Mouse (Mus musculus) forebrain, embryonic 15.5 days (tissue): Measurements from ENCODE around the gene Ahr. TPM values are rescaled to one million over a fixed set of nuclear protein-coding genes. Genes with fewer than 3 reads are reported as not detected.

Experiments
- ATAC-seq: fragments of 200-750 bp; cut with Nextera tagmentation; replicated peaks from 2 replicates; pipeline ENCODE4 v1.8.0; 2017; ENCODE audit warnings: mild to moderate bottlenecking, moderate TSS enrichment, moderate library complexity
- H3K27ac ChIP-seq: fragments of 300-500 bp; sonication (generic); replicated peaks from 2 replicates; pipeline ENCODE4 v1.5.1; 2015; ENCODE audit warnings: mild to moderate bottlenecking, inconsistent platforms
- H3K27me3 ChIP-seq: fragments of 300-500 bp; sonication (generic); 2 replicates; pipeline ENCODE4 v1.6.1; 2015; ENCODE audit warnings: inconsistent platforms
- H3K36me3 ChIP-seq: fragments of 300-500 bp; sonication (generic); 2 replicates; pipeline ENCODE4 v1.6.1; 2015; ENCODE audit warnings: mild to moderate bottlenecking, inconsistent platforms
- H3K4me1 ChIP-seq: fragments of 300-500 bp; sonication (generic); 2 replicates; pipeline ENCODE4 v1.6.1; 2015; ENCODE audit warnings: inconsistent platforms
- H3K4me2 ChIP-seq: fragments of 300-500 bp; sonication (generic); replicated peaks from 2 replicates; pipeline ENCODE4 v1.6.1; 2015; ENCODE audit warnings: mild to moderate bottlenecking, inconsistent platforms
- H3K4me3 ChIP-seq: fragments of 300-500 bp; sonication (generic); 2 replicates; pipeline ENCODE4 v1.5.1; 2015; ENCODE audit warnings: mild to moderate bottlenecking, inconsistent platforms
- H3K9ac ChIP-seq: fragments of 300-500 bp; sonication (generic); replicated peaks from 2 replicates; pipeline ENCODE4 v1.6.1; 2015; ENCODE audit warnings: mild to moderate bottlenecking, inconsistent platforms
- H3K9me3 ChIP-seq: fragments of 300-500 bp; sonication (generic); 2 replicates; pipeline ENCODE4 v1.6.1; 2016; ENCODE audit warnings: inconsistent platforms
- WGBS: fragments of 180-500 bp; shearing (Covaris S2); methylation state at CpG from one replicate; pipeline ENCODE4 v1.1.7; 2015; ENCODE audit warnings: mixed read lengths; 5-methylcytosine and 5-hydroxymethylcytosine counted together
- polyA plus RNA-seq: library from polyadenylated mRNA; unstranded; fragments of >200 nt; fragmentation: Nextera tagmentation; extraction: Ambion mirVana; gene quantifications from 2 replicates; pipeline ENCODE4 v1.2.1, GENCODE M21; 2015

Gene Ahr
- polyA plus RNA-seq, result 1.6 and 1.7 TPM in 2 replicates

DNA sequence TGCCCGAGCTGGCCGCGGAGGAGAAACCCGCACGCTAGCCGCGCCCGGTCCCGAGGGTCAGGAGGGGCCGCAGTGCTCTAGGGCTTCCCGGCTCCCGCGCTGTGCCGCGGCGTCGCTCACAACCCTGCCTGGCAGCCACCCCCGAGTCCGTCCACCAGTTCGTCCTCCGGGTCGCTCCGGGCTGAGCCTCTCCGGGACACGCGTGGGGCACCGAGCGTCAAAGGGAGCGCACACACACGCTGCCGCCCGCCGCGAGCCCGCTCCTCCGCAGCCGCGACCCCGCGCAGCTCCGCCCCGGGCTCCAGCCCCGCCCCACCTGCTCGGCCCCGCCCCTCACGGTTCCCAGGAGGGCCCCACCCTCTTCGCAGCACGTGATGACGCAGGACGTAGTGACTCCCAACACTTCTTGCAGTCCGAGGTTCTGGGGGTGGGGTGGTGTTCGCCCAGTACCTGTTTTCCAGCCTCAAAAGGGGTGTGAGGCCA, at the start of gene Ahr:
Gene Ahr (minus strand): TSS at position 285 of the 483 bp plus-strand sequence.
- WGBS, result under 1% methylated on average over 46 of the region's 52 CpGs
- Histone ChIP-seq H3K9ac (peak within 1 kb of the TSS; percentile 61), H3K4me2 (peak within 1 kb of the TSS; percentile 85), H3K4me1 (peaks cover 8% of the 10 kb centered on the region), H3K27me3 (no peaks in the 10 kb centered on the region), H3K27ac (no peak within 1 kb of the TSS), H3K9me3 (no peaks in the 10 kb centered on the region), H3K4me3 (peak within 1 kb of the TSS; percentile 73), H3K36me3 (no peaks in the 10 kb centered on the region)
- ATAC-seq, result peak; percentile 99

- Histone ChIP-seq H3K36me3 (no peaks in the 10 kb centered on the region), H3K9ac (no peak overlapping the region), H3K4me2 (no peak overlapping the region), H3K27me3 (no peaks in the 10 kb centered on the region), H3K27ac (no peak overlapping the region), H3K4me3 (no peak overlapping the region), H3K4me1 (no peaks in the 10 kb centered on the region), H3K9me3 (no peaks in the 10 kb centered on the region)
- WGBS, result 84% methylated on average over 4 of the region's 4 CpGs
- ATAC-seq, result no peak
These were observed 44.0 kb upstream of the Ahr start for GRCm38 (mm10) chr12:35578826-35579225.

DNA sequence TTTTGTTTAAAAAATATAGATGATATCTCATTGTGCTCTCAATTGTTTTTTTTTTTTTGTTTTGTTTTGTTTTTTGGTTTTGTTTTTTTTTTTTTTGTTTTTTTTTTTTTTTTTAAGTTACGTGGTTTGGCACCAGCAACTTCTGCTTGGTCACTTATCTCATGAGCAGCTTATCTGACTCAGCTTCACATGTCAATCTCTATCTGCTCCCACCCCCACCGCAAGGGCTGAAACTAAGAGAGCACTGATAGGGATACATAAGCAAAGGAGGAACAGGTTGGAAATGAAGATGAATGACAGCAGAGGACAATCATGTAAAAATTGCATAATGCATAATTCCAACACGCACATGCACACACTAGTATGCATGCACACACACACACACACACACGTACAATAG, 41.3 kb upstream of the Ahr start:
- WGBS, result 93% methylated on average over 4 of the region's 4 CpGs
- H3K4me2 ChIP-seq, result no peak overlapping the region
- H3K9me3 ChIP-seq, result no peaks in the 10 kb centered on the region
- no peak for ATAC-seq
- no peaks in the 10 kb centered on the region for H3K27me3 ChIP-seq
- no peak overlapping the region for H3K9ac ChIP-seq
- H3K27ac ChIP-seq, result no peak overlapping the region
- H3K36me3 ChIP-seq, result no peaks in the 10 kb centered on the region
- H3K4me1 ChIP-seq, result no peaks in the 10 kb centered on the region
- no peak overlapping the region for H3K4me3 ChIP-seq

DNA sequence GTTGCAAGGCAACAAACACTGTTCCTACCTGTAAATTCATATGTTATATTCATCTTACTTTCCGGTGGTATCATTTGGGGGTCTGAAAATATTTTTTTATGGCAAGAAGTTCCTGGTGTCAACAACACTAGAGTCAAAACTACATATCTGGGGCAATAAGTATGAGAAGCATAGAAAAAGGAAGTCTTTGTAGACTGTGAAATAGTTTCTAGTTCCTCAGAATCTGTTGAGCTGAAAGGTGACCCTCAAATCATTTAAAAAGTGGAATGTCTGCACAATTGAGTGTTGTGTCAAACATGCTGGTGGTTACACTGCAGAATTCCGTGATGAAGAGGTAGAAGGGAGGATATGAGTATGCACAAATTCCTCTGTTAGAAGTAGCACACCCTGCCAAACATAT, 38.9 kb upstream of the Ahr start:
- Histone ChIP-seq H3K27ac (no peak overlapping the region), H3K36me3 (no peaks in the 10 kb centered on the region), H3K27me3 (no peaks in the 10 kb centered on the region), H3K4me1 (no peaks in the 10 kb centered on the region), H3K4me3 (no peak overlapping the region), H3K4me2 (no peak overlapping the region), H3K9ac (no peak overlapping the region), H3K9me3 (no peaks in the 10 kb centered on the region)
- WGBS, result 89% methylated on average over 2 of the region's 2 CpGs
- ATAC-seq, result no peak

- no peak for ATAC-seq
- H3K9ac ChIP-seq, result no peak overlapping the region
- 87% methylated on average over 3 of the region's 3 CpGs for WGBS
- no peaks in the 10 kb centered on the region for H3K4me1 ChIP-seq
- no peaks in the 10 kb centered on the region for H3K36me3 ChIP-seq
- no peaks in the 10 kb centered on the region for H3K9me3 ChIP-seq
- H3K27ac ChIP-seq, result no peak overlapping the region
- no peak overlapping the region for H3K4me3 ChIP-seq
- H3K4me2 ChIP-seq, result no peak overlapping the region
- no peaks in the 10 kb centered on the region for H3K27me3 ChIP-seq
These were observed 28.0 kb upstream of the Ahr start for GRCm38 (mm10) chr12:35562826-35563225.

- Histone ChIP-seq H3K27ac (no peak overlapping the region), H3K4me3 (no peak overlapping the region), H3K36me3 (no peaks in the 10 kb centered on the region), H3K9me3 (no peaks in the 10 kb centered on the region), H3K4me2 (no peak overlapping the region), H3K9ac (no peak overlapping the region), H3K27me3 (no peaks in the 10 kb centered on the region), H3K4me1 (no peaks in the 10 kb centered on the region)
- 83% methylated on average over 2 of the region's 2 CpGs for WGBS
- no peak for ATAC-seq
These were observed 24.0 kb upstream of the Ahr start for GRCm38 (mm10) chr12:35558868-35559267.

- Histone ChIP-seq H3K9me3 (no peaks in the 10 kb centered on the region), H3K36me3 (no peaks in the 10 kb centered on the region), H3K27ac (no peak overlapping the region), H3K4me2 (no peak overlapping the region), H3K27me3 (no peaks in the 10 kb centered on the region), H3K4me3 (no peak overlapping the region), H3K9ac (no peak overlapping the region), H3K4me1 (no peaks in the 10 kb centered on the region)
- ATAC-seq, result no peak
- 62% methylated on average over 6 of the region's 6 CpGs for whole genome bisulfite sequencing
These were observed 21.1 kb upstream of the Ahr start for GRCm38 (mm10) chr12:35555925-35556324.

DNA sequence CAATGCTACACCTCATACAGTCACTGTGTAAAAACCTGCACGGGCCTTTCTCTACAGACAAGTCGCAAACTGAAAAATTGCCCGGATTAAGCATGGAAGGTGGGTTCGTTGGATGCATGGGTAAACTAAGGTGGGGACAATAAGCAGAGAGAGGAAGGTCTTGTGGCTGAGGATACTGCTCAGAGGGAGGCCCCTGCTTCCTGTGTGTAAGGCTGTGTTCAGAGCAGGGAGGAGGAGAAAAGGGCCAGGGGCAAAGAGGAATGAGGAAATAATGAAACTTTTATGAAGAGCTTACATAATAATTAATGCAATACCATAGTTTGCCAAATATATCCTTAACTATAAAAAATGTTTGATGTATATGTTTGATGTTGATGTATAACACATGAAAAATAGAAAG, 19.5 kb upstream of the Ahr start:
- Histone ChIP-seq H3K9me3 (no peaks in the 10 kb centered on the region), H3K27ac (no peak overlapping the region), H3K4me3 (no peak overlapping the region), H3K27me3 (no peaks in the 10 kb centered on the region), H3K4me2 (no peak overlapping the region), H3K36me3 (no peaks in the 10 kb centered on the region), H3K9ac (no peak overlapping the region), H3K4me1 (no peaks in the 10 kb centered on the region)
- 81% methylated on average over 4 of the region's 4 CpGs for WGBS
- no peak for ATAC-seq

DNA sequence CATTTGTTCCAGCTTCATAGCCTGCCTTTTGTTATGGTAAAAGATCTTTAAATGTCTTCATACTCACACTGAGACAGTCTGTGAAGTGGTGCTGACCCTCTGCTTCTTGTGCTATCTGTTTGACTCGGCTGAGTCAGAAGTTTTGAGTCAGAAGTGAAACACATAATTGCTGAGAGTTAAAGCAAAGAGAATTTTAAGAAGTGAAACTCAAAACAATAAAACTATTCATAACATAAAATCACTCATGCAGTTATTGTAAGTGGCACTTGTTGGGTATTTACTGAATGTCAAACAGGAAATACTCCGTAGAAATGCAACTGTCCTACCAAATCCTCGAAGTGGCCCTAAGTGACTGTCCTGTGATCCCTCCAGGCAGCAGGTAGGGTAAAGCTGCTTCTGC, 18.3 kb upstream of the Ahr start:
- Histone ChIP-seq H3K4me1 (no peaks in the 10 kb centered on the region), H3K27ac (no peak overlapping the region), H3K4me3 (no peak overlapping the region), H3K9me3 (no peaks in the 10 kb centered on the region), H3K9ac (no peak overlapping the region), H3K4me2 (no peak overlapping the region), H3K27me3 (no peaks in the 10 kb centered on the region), H3K36me3 (no peaks in the 10 kb centered on the region)
- WGBS, result 84% methylated on average over 3 of the region's 3 CpGs
- ATAC-seq, result no peak

DNA sequence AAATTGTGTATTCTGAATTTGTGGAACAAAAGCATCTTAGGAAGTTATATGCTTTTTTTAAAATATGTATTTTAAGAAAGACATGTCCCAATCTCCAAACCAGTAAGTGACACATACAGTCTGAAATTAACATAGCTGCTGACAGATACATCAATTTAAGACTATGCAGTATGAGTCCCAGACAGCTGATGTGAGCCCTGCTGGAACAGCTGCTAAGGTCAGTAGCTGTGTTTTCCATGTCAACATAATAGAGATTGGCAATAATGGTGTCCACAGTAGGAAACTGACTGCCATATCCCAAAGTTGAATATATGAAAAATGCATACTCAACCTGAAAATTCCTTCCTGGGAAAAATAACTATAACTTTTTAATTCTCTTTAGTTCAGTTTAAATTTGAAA, 15.5 kb upstream of the Ahr start:
- Histone ChIP-seq H3K9ac (no peak overlapping the region), H3K27me3 (no peaks in the 10 kb centered on the region)

DNA sequence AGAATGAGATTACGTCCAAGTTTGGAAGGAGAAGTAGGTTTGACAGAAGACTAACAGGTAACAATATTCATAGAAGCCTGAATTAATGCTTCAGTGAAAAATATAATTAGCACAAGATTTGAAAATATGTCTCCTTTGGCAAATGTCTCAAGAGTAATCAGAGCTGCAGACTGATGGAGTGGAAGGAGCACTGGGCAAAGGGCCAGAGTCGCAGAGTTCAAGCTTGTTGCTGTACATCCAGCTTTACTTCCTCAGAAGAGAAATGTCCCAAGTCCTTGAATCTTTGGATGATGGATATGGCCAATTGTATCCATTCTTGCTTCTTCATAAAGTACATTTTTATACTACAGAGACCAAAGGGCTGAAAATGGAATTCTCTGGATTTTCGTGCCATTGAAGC, 8.0 kb upstream of the Ahr start:
- Histone ChIP-seq H3K4me2 (no peak overlapping the region), H3K9me3 (no peaks in the 10 kb centered on the region), H3K4me3 (no peak overlapping the region), H3K9ac (no peak overlapping the region), H3K4me1 (no peaks in the 10 kb centered on the region), H3K27me3 (no peaks in the 10 kb centered on the region), H3K36me3 (no peaks in the 10 kb centered on the region), H3K27ac (no peak overlapping the region)
- WGBS, result 68% methylated on average over 3 of the region's 3 CpGs
- ATAC-seq, result no peak

More for the DNA sequence above, 15.5 kb upstream of the Ahr start:
- H3K4me2 ChIP-seq, result no peak overlapping the region
- no peak overlapping the region for H3K27ac ChIP-seq
- no peak overlapping the region for H3K4me3 ChIP-seq
- H3K4me1 ChIP-seq, result no peaks in the 10 kb centered on the region
- ATAC-seq, result no peak
- no peaks in the 10 kb centered on the region for H3K9me3 ChIP-seq
- no peaks in the 10 kb centered on the region for H3K36me3 ChIP-seq

- no peak overlapping the region for H3K4me3 ChIP-seq
- WGBS, result 59% methylated on average over 3 of the region's 3 CpGs
- no peaks in the 10 kb centered on the region for H3K27me3 ChIP-seq
- H3K36me3 ChIP-seq, result no peaks in the 10 kb centered on the region
- H3K27ac ChIP-seq, result no peak overlapping the region
- ATAC-seq, result no peak
- no peaks in the 10 kb centered on the region for H3K9me3 ChIP-seq
- H3K4me2 ChIP-seq, result no peak overlapping the region
- H3K4me1 ChIP-seq, result peaks cover 7% of the 10 kb centered on the region
- no peak overlapping the region for H3K9ac ChIP-seq
These were observed 4.0 kb upstream of the Ahr start for GRCm38 (mm10) chr12:35538843-35539242.

DNA sequence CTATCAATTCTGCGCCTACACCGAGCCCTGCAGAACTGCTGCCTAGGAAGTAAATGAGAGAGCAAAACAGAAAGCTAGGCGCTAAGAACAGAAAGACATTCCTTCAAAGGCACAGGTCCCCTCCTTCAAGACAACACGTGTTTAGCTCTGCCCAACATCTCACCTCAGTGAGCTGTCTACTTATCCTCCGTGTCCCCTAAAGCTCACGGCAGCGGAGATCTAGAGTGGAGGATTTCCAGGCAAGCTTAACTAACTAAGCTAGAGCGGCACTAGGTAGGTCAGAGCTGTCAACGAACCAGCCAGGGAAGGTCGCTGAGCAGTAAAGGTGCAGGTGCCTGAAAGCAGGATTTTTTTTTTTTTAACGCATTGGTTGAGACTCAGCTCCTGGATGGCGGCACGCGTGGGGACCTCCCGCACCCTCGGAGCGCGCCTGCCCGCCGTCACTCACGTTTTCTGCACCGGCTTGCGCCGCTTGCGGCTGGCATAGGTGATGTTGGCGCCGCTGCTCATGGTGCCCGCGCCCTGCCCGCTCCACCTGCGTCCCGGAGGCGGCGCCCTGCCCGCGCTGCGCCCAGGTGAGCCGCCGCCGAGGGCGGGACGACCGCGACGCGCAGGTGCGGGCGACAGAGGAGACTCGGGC, 604 bp downstream of the Ahr start:
- WGBS, result under 1% methylated on average over 48 of the region's 49 CpGs
- H3K4me3 ChIP-seq, result peak overlapping the region; percentile 73
- H3K9me3 ChIP-seq, result no peaks in the 10 kb centered on the region
- no peaks in the 10 kb centered on the region for H3K27me3 ChIP-seq
- peaks cover 8% of the 10 kb centered on the region for H3K4me1 ChIP-seq
- H3K9ac ChIP-seq, result peak overlapping the region; percentile 61
- no peaks in the 10 kb centered on the region for H3K36me3 ChIP-seq
- peak overlapping the region; percentile 85 for H3K4me2 ChIP-seq
- H3K27ac ChIP-seq, result no peak overlapping the region
- peak; percentile 79 for ATAC-seq
